Mouse (Mus musculus) heart, adult 2 months (tissue): ENCODE measurements at regions not wholly inside any gene's neighbourhood (a gene's known extent, or its start where the extent isn't known, plus 50 kb on each side); places are given as distances from the start of the nearest gene placed in this dataset.

ENCODE experiments used
- CTCF ChIP-seq: fragments of 200-600 bp; IDR thresholded peaks from 2 replicates; pipeline ENCODE4 v1.8.1; 2022; ENCODE audit warnings: antibody characterized with exemption, mild to moderate bottlenecking, moderate library complexity
- EP300 ChIP-seq: fragments of 200-500 bp; IDR thresholded peaks from 2 replicates; pipeline ENCODE4 v1.6.1; 2011; ENCODE audit warnings: low read depth, low read length, control low read depth; ENCODE audit not compliant: insufficient read depth

DNA sequence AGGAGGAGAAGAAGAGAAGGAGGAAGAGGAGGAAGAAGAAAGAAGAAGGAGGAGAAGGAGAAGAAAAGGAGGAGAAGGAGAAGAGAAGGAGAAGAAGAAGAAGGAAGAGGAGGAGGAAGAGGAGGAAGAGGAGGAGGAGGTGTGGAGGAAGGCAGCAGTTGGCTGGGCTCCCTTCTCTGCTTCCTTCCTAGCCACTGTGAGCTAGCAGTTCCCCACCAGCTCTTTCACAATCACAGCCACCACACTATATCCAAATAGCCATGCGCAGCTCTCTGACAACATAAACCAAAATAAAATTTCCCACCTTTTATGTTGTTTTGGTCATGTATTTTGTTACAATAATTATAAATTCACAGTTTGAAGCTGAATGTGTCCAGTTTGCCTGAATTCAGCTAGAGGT, 345.3 kb upstream of the Ercc4 start:
- TF ChIP-seq CTCF (no peak), EP300 (no peak)
